Mouse (Mus musculus): ENCODE measurements around the gene Vcam1.

Vcam1 gene

DNA sequence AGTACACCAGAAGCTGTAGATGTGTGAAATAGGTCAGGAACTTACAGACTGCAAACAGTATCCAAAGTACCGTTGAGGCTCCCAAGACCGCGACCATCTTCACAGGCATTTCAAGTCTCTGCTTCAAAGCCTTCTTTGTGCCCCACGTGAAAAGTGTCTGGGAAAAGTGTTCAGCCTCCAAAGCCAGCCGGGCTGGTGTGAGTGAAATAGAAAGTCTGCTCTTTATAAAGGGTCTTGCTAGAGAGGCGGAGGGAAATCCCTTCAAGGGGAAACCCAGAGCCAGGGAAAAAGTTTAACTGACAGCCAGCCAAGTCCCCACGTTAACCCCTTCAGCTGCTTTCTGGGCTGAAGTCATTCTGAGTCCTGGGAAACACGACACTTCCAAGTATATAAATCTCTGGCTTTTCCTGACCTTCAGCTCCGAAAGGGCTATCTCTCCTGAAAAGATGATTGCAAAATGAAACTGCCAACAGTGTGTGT lies at the start of gene Vcam1:
Vcam1 (minus strand) TSS at position 430 of the 480 bp plus-strand sequence.
- peak; percentile 56 for DNase-seq (ENCODE audit: low spot score)

DNA sequence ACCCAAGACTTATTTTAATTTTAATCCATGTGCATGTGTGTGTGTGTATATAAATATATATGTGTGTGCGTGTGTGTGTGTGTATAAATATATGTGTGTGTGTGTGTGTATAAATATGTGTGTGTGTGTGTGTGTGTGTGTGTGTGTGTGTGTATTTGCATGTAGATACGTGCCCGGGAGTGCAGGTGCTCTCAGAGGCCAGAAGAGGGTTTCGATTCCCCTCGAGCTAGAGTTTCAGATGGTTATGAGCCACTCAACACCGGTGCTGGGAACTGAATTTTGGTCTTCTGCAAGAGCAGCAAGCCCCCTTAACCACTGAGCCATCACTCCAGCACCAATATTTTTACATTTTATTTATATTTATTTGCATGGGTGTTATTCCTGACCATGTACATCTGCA lies 45.6 kb upstream of the Vcam1 start:
- no peak for DNase-seq (ENCODE audit: low spot score)

GRCm38 (mm10) chr3:116171461-116171860 lies 42.0 kb upstream of the Vcam1 start:
- DNase-seq (ENCODE audit: low spot score) = no peak

GRCm38 (mm10) chr3:116168056-116168455 lies 38.6 kb upstream of the Vcam1 start:
- DNase-seq (ENCODE audit: low spot score) = no peak

GRCm38 (mm10) chr3:116166296-116166695 lies 36.8 kb upstream of the Vcam1 start:
- DNase-seq (ENCODE audit: low spot score) = no peak

GRCm38 (mm10) chr3:116165030-116165429 lies 35.5 kb upstream of the Vcam1 start:
- no peak for DNase-seq (ENCODE audit: low spot score)

- DNase-seq (ENCODE audit: low spot score) = no peak
Observed at GRCm38 (mm10) chr3:116163517-116163916, 34.0 kb upstream of the Vcam1 start.

DNA sequence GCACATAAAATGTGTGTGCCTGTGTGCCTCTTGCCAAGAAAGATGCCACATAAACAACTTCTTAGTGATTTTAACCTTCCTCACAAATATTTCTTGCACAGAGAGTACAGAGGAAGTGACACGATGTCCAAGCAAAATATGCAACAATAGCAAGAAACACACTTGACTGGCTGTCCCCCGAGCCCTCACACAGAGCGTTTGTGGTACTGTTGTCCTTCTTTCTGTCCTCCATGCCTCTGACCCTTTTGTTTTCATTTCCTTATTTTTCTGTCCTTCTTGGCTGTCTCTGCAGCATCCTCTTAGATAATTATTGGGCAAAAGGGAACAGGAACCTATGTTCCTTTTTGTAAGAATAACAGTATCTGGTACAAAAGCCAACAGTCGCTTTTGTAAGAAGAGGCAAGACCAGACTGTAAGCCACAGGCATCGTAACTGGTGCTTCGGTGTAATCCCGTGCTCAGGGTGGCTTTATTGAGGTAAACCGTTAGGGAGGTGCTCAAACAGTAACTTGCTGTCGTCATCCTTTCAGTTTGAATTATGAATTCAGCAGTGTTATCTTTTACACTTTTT lies 32.7 kb upstream of the Vcam1 start:
- DNase-seq (ENCODE audit: low spot score) = no peak

- DNase-seq (ENCODE audit: low spot score) = no peak
Observed at GRCm38 (mm10) chr3:116159376-116159775, 29.9 kb upstream of the Vcam1 start.

DNA sequence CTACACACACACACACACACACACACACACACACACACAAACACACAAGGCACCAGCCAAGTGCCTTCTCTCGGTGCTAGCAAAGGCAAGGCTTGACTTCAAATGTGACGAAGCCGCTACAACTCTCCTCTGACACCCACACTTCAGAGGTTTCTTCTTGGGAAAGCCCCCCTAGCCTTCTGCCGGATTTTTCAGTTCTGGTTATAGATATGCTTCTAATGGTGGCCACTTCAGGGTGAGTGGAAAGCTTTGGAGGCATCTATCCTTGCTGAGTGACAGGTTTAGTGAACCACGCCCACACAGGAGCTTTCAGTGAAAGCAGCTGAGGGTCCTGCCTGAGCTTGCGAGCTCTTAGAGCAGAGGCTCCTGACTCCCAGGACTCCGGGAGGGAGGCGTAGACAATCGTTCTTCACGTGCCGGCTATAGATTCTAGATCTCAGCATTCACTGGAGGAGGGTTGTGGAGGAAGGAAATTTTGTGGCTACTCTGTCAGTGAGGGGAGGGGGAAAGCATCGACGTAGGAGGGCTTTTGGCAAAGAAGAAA lies 28.0 kb upstream of the Vcam1 start:
- no peak for DNase-seq (ENCODE audit: low spot score)

DNA sequence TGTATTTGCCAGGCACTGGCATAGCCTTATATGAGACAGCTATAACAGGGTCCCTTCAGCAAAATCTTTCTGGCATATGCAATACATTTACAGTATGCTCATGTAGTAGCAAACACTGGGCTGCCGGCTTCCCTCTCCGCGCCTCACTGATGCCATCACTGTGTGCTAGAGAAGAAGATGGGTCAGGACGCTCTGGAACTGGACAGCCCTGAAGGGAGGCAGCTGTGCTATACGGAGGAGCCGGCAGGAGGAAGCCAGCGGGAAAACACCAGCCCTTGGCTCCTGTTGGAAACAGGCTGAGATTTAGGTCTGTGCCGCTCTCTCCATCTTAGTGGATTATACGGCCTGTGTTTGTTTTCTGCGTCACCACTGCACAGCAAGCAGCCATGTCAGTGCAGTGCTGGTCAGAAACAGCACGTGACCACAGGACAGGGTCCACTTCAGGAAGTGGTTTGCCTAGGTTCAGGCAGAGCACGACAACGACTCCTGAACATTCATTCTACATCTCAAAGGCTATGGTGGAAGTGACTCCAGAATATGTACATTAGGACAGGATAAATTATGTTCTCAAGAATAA lies 20.7 kb upstream of the Vcam1 start:
- DNase-seq (ENCODE audit: low spot score) = no peak

- no peak for DNase-seq (ENCODE audit: low spot score)
Observed at GRCm38 (mm10) chr3:116149096-116149495, 19.6 kb upstream of the Vcam1 start.

- peak; percentile 48 for DNase-seq (ENCODE audit: low spot score)
Observed at GRCm38 (mm10) chr3:116148676-116149075, 19.2 kb upstream of the Vcam1 start.

- DNase-seq (ENCODE audit: low spot score) = no peak
Observed at GRCm38 (mm10) chr3:116141226-116141625, 11.7 kb upstream of the Vcam1 start.

DNA sequence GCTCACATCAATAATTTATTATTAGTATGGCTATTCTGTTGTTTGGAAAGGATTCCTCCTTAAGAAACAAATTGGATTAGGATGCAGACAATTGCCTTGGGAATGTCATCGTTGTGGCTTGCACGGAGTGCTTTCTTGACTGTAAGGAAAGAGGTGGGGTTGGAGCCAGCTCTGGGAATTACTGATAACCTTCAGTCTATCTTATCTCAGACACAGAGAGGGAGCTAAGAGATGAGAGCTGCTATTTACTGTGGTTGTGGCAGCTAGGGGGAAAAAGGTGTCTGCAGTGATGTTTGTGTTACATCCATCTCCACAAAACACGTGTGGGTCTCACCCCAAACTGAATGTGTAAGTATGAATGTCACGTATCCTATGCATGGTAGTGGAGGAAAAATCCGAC lies 9.5 kb upstream of the Vcam1 start:
- no peak for DNase-seq (ENCODE audit: low spot score)

DNA sequence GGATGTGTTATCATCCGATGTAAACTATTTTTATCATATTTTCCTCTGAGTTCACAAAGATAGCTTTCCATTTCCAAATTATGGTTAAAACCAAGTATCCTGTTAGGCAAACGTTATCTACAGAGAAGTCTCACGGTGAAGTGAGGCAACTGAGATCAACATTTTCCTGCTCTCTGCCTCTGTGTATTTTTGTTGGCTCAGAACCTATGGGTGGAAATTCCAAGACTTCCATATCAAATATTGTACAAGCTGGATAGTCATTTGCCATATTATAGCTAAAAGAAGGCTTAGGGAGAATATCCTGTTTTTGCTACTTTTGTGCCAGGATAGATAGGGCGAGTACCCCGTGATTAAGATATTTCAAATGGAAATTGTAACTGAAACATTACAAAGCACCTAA lies 8.6 kb upstream of the Vcam1 start:
- DNase-seq (ENCODE audit: low spot score) = no peak

DNA sequence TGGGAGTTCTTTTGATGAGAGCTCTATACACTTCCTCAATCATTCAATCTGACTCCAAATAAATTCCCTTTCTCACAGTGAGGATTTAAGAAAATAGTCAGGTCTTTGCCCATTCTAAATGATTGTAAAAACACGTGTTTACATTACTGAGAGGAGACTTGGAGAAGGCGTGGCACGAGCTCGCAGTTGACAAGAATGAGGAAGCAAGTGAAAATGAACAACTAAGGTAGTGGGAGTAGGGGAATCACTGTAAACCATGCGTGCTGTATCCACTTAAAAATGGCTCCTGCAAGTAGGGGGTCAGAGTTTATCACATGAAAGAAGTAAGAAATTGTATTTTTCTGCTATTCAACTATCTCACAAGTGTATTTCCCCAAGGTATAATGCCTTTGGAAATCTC lies 3.9 kb upstream of the Vcam1 start:
- no peak for DNase-seq (ENCODE audit: low spot score)

DNA sequence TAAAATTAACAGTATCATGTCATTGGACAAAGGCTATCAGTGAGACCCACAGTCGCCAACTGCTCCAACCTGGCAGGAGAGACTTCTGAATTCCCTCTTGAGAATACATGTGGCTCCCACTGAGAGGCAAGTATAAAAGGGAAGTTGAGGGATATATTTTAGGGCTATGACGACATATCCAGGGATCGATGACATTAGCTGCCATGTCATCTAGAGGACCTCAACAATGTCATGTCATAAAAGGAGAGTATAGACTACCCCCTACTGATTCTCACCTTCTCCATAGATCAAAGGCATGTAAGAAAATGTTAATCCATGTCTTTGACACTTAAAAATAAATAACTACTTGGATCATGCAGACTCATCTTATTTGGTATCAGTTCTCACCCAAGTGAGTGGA lies 1.2 kb upstream of the Vcam1 start:
- no peak for DNase-seq (ENCODE audit: low spot score)

DNA sequence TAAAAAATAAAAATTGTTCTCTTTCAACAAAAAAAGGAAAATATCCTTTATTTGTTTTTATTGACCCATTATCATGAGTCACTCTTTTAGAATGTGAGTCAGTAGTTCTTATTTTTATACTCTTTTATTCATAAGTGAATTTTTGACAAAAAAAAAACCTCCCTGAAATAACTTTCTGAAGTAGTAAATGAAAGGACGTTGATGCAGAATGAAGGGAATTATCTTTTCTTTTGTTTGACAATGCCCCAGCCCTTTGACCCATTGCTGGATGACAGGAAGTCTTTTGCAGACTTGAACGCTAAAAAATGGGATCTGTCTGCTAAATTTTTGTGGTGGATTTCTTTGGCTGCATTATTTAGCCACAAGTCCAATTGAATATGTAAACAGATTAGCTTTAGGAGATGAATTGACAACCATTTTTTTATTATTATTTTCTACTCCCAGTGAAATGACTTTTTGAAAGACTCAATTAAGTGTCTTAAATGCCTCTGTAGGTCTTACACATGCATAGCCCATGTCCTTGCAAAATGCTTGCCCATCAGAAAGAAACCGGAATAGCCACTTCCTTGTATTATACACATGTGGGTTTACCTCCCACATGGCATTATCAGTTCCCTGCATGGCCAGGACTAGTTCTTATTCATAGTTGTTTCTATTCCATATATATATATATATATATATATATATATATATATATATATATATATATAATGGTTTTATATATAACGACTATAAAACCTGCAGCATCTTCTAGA lies 530 bp upstream of the Vcam1 start:
- DNase-seq (ENCODE audit: low spot score) = no peak

GRCm38 (mm10) chr3:116128311-116129204 lies 930 bp downstream of the Vcam1 start:
- DNase-seq (ENCODE audit: low spot score) = no peak

- no peak for DNase-seq (ENCODE audit: low spot score)
Observed at GRCm38 (mm10) chr3:116127836-116128235, 1.7 kb downstream of the Vcam1 start.

- no peak for DNase-seq (ENCODE audit: low spot score)
Observed at GRCm38 (mm10) chr3:116127281-116127680, 2.2 kb downstream of the Vcam1 start.

All from lung, postnatal 25 days (tissue).